Mouse (Mus musculus) frontal cortex, adult (tissue): Measurements from ENCODE around the gene Anapc7.
"Not testable (repeated sequence)": the region's sequence is repeated elsewhere in the genome, so short reads cannot be mapped to it uniquely, and the experiment has no call there.

Source experiments
- ATAC-seq: cut with Nextera tagmentation; 2 replicates; pipeline ENCODE4 v1.9.2; 2017; ENCODE audit warnings: mild to moderate bottlenecking, moderate library complexity, mixed read lengths; ENCODE audit not compliant: low TSS enrichment

The Anapc7 gene

DNA sequence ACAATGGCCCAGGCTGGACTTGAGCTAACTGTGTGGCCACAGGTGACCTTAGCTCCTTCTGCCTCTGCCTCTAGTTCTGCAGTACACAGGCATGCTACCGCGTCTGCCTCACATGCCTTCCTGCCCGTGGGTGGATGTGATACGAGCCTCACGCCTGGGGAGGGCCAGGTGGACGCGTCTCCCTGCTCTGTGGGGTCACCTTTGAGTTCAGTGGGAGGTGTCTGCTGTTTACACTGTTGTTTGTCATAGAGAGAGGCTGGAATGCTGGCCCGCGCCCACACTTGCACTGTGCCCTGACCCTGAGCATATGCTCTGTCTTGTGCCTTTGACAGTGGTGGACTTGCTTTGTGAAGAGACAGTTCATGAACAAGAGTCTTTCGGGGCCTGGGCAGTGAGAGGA lies 16.0 kb upstream of the Anapc7 start:
- no peak for ATAC-seq

DNA sequence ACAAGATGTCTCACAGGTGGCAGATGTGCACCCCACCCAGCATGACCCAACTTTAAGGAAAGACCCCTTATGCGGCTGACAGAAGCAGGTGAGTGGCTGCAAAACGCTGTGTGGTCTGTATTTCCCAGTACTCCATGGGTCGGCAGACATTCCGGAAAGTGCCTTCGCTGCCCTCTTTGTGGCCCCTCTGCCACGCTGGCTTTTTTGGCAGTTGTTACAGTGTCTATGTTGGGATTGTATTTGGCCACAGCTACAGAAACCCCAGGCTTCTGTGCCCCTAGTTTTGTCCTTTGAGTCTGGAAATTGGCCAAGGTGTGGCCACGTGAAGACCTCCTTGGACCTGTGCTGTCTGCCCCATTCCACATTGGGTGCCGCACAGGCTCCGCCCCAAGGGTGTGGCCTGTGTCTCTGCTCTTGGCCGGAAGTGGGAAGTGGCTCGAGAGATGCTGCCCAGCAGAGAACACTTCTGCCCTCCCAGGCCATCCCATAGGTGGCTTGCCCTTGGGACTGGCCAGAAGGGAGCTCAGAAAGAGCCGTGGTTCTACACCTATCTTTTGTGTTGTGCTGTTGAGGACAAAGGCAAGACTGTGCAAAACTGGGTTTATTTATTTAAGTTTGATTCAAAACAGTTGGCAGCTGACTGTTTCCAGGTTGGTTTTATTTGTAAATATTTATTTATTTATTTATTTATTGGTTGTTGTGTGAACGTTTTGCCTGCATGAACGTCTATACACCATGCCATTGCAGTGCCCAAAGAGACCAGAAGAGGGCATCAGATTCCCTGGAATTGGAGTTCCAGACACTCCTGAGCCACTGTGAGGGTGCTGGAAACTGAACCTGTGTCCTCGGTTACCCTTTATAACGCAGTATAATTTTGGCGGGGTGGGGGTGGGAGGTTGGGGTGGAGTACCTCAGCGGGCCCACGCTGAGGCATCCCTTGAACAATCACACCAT lies 11.5 kb upstream of the Anapc7 start:
- ATAC-seq: no peak

DNA sequence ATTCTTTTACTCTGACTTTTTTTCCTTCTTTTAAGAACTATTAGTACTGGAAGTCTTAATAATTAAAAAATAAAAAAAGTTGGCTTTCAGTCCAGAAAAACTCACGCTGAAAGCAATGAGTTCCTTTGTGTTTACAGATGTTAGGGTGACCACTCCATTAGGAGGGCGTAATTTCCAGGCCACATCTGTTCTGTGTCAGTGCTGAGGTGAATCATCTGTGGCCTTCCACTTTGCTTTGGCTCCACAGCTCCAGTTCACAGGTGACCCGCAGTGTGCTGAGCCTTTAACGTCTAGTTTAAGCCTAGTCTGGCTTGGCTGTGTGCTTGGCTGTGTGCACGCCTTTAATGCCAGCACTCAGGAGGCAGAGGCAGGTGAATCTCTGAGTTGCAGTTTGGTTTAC lies 9.6 kb upstream of the Anapc7 start:
- ATAC-seq: no peak

DNA sequence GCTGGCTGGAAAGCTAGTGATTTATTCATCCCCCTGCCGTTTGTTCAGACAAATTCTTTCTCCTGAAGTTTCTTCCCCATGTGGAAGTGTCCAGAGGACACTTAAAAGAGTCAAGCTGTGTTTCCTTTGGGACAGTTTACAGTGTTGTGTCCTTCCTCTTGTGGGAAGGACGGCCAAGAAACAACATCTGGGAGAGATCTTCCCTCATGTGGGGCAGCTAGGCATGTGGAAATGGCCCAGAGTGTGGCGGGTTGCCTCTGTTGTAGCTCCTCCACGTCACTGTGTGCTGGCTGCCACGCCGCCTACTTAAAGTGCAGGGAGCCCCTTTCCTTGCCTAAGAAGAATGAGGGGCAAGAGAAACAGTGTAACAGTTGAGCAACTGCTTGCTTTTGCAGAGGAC lies 8.7 kb upstream of the Anapc7 start:
- ATAC-seq: no peak

DNA sequence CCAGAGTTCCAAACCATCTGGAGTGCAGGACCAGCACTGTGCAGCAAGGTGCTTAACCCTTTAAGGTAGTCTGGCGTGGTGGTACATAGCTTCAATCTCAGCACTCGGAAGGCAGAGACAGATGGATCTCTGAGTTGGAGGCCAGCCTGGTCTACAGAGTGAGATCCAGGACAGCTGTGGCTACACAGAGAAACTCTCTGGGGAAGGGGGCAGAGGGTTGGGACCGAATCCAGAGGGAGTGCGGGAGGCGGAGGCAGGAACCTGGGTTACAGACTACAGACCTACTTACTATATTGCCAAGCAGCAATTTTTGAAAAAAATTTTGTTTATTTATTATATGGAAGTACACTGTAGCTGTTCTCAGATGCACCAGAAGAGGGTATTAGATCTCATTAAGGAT lies 7.1 kb upstream of the Anapc7 start:
- ATAC-seq: no peak

DNA sequence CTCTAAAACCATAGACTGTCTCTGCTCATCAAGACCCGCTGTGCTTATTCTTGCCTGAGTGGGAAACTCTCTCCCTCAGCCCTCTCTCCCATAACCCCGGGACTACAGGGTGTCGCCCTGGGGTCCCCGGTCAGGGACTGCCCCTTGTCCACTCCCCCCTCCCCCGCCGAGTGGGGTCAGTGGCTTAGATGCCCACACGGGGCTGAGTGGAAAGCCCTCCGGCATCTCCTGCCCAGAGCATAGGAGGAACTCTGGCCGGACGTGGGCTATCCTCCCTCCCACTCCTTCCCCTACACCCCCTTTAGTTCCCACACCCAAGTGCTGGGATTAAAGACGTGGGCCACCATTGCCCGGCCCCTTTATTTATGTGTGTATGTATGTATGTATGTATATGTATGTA lies 6.0 kb upstream of the Anapc7 start:
- no peak for ATAC-seq

DNA sequence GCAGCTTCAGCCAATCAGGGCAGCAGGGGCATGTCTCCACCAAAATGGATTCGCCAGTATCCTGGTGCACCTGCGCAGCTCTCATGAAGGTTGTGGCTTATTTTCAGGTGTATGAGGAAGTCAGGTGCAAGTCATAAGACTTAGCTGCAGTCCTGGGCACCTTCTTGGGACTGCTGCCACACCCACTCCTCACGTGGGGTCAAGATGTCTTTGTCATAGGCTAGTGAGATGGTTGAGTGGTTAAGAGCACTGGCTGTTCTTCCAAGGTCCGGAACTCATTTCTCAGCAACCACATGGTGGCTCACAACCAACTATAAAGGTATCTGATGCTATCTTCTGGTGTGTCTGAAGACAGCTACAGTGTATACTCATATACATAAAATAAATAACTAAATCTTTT lies 817 bp upstream of the Anapc7 start:
- not testable (repeated sequence) for ATAC-seq

DNA sequence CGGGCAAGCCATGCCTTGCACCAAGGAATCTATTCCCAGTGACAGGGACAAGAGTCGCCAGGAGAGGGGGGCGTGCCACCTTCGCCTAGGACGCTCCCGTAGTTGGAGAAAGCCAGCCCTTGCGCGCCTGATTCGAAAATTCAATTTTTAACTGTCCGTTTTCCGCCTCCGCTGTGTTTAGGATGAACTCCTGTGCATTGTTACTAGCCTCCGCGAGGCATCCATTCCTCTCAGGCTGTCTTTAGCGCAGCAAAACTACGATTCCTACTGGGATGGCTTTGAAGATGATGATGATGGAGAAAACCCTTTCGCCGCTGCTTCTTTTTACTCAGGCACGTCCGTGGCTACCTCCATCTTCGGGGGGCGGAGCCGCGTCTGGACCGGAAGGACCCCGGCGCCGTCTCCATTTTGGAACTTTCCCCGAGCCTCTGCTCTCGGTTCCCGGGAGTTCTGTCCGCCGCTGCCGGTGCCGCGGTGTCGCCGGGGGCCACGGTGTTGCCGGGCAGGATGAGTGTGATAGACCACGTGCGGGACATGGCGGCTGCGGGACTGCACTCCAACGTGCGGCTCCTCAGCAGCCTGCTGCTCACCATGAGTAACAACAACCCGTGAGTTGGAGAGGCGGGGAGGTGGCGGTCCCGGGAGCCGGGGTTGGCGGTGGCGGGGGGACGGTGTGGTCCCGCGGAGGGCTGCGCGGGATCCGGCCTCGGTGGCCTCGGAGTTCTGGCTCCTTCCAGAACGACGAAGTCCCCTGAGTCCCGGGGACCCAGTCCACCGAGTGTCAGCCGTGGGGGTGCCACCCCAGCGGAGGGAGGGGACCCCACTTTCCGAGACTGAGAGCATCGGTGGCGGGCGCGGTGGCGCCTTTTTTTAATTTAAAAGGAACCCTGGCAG lies 825 bp downstream of the Anapc7 start:
- ATAC-seq: peak; percentile 95

DNA sequence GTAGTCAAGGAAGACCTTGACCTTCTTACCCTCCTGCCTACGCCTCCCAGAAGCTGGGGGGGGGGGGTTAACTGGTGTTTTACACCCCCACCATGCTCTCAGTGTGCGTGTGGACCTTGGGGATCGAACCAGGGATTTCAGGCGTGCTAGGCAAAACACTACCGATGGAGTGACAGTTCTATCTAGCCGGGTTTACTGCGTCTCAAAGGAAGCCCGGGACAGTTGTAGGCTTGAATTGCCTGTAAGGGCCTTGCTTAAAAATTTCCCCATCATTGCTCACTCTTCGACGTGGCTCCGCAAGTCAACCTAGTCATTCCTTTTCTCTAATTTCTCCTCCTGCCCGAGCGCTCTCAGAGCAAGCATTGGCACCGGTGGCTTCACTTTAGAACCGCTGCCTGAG lies 1.6 kb downstream of the Anapc7 start:
- ATAC-seq: no peak

DNA sequence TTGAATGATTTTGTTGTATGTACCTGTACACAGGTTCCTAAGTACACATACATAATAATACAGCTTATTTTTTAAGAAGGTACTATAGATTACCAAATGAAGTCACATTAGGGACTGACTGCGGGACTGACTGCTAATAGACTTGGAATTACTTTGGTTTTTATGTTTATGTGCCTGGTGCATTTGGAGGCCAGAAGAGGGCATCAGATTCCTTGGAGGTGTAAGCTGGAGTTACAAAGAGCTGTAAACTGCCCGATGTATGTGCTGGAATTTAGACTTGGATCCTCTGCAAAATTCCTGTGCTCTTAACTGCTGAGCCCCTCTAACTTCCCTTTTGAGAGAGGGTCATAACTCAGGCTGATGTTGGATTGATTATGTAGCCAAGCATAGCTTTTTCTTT lies 4.1 kb downstream of the Anapc7 start:
- ATAC-seq: no peak

DNA sequence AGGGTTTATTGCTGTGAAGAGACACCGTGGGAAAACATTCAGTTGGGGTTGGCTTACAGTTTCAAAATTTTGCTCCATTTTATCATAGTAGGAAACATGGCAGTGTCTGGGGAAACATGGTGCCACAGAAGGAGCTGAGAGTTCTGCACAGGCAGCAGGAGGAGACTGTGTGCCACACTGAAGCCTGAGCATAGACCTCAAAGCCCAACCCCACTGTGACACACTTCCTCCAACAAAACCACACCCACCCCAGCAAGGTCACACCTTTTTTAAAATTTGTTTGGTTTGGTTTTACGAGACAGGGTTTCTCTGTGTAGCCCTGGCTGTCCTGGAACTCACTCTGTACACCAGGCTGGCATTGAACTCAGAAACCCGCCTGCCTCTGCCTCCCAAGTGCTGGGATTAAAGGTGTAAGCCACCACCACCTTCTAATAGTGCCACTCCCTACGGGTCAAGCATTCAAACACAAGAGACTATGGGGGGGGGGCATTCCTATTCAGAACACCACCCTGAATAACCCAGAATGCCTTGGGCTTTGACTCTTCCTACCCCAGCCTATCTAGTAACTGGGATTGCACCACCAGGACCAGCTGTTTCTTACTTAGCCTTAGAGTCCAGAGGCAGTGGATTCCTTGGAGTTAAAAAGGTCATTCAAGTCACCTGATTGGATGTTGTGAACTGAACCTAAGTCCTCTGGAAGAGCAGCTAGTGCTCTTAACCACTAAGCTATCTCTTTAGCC lies 8.7 kb downstream of the Anapc7 start:
- ATAC-seq: no peak

DNA sequence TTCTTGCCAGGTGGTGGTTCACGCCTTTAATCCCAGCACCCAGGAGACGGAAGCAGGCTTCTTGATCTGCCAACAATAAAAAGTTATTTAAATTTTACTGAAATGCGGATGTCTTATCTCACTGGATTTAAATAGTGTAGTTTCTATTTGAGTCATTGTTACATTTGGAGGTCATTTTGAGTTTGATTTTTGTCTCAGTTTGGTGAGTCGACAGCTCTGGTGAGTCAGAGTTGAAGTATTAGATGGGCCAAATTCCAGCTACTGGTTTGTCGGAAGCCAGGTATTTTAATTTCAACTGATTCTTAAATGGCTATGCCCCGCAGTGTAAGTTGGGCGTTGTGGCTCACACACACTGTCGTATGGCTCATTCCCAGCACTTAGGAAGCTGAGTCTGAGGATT lies 9.7 kb downstream of the Anapc7 start:
- ATAC-seq: no peak

DNA sequence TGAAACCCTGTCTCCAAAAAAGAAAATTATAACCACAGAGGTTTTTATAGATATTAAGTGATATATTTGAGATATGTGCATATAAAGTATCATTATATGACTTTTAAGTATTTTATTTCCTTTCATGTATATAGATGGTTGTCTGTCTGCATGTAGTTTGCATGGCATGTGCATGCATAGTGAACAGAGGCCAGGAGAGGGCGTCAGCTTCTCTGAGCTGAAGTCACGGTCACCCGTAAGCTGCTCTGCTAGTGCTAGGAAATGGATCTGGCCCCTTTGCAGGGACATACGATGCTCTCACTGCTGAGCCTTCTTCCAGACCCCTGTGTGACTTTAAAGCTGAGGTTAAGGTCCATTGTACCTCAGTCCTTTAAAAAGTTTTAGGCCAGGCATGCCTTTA lies 13.0 kb downstream of the Anapc7 start:
- no peak for ATAC-seq

DNA sequence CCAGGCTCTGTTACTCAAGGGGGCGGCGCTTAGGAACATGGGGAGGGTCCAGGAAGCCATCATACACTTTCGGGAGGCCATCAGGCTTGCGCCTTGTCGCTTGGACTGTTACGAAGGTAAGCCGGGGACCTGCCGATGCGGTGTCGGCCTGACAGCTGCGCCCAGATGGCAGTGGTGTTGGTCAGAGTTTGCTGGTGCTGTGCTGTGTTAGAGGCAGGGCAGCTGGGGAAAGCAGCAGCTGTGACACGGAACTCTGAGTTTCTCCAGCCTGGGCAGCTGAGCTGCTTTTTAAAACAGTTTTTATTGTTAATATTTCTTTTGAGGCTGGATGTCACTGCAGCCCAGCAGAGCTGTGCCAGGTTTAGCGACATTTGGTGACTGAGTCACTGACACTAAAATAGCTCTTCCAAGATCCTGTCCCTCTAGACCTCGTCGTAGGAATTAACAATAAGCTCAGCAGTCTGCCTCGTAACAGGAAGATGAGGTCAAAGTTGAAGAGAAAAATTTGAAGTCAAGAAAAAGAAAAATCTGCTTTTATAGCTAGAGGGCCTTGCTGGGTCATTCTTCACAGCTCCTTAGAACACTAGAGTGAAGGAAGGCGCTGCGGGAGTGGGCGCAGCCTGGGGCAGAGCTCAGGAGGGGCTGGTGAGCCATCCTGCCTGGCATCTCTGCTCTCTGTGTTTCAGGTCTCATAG lies 18.1 kb downstream of the Anapc7 start:
- no peak for ATAC-seq

DNA sequence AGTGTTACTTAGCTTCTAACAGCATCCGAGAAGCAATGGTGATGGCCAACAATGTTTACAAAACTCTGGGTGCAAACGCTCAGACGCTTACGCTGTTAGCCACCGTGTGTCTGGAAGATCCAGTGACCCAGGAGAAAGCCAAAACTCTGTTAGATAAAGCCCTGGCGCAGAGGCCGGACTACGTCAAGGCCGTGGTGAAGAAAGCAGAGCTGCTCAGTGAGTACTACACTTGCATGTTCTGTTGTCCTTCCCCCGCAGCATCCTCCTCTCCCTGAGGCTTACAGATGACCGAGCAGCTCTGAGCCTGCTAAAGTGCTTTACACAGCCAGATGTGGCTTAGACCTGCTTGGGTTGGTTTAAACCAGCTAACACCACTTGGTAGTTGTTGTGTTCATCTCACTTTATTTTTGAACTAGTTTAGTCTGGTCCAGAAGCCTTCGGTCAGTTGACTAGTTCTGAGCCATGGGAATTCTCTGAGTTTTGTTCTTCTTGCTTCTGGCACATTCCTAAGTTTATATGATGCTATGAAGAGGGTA lies 18.7 kb downstream of the Anapc7 start:
- ATAC-seq: no peak

DNA sequence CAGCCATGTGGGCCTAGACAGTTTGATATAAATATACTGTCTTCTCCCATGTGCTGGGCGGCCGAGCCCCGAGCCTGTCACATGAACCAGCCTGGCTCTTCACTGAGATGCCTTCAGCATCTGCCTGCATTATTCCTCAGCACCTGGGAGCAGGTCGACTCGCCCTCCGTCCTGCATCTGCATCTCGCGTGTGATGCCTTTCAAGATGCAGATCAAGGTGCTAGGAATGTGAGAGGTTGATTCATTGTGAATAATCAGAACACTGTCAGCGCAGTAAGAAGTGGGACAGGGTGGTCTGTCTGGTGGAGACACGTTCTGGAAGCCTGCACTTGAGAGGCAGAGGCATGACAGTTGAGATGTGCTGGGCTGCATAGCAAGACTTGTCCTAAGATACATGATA lies 23.0 kb downstream of the Anapc7 start:
- ATAC-seq: no peak

DNA sequence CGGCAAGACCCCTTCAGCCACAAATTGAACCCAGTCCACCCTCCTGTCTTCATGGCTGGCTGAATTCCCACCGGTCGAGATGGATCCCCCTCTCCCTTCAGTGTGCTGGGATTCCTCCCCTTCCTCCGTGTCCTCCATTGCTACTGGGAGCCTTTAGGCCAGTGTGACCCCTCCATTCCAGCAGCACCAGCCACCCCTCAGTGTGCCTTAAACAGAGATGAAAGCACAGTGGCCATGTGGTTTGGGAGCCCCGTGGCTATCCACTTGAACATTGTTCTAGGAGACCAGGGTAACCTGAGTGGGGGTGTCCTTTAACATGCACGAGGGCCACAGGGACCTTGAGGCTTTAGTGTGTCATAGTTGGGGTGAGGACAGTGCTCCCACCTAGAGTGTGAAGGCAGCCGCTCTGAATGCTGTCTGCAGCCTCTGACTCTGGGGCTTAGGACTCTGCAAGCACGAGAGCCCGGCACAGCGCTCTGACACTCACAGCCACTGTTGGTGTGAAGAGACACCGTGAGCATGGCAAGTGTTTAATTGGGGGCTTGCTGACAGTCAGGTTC lies 23.6 kb downstream of the Anapc7 start:
- ATAC-seq: no peak

DNA sequence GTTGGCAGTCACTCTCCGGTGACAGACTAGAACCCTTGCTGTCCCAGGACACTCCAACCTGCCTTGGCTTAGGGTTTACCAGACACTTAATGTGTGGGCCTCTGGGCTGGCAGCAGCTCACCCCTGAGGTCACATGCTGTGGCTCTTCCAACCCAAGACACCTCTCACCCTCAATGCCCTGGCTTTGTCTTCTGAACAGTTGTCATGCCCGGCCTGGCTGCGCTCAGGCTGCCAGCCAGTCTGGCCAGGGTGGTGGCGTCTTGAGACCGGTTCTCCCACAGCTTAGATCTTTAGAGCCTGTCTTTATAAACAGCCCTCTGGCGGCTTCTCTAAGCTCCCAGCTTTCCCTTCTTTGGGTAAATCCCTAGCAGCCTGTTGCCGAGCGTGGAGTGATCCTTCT lies 26.4 kb downstream of the Anapc7 start:
- ATAC-seq: no peak

DNA sequence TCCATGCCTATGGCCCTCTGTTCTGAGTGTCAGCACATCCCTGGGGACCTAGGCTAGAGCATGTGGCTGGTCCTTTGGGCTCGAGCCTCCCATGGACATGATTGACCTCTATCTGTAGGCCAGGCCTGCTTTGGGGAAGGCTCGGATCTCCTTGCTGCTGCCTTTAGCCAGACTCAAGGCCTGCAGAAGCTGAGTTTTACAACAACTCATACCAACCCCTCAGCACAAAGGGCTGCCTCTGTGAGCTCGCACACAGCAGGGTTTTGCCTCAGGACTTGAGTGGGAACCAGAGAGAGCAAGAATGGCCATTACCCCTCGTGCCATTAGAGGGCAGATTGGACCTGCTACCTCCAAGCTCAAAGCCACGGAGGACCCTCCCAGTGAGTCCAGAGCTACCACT lies 27.4 kb downstream of the Anapc7 start:
- no peak for ATAC-seq

DNA sequence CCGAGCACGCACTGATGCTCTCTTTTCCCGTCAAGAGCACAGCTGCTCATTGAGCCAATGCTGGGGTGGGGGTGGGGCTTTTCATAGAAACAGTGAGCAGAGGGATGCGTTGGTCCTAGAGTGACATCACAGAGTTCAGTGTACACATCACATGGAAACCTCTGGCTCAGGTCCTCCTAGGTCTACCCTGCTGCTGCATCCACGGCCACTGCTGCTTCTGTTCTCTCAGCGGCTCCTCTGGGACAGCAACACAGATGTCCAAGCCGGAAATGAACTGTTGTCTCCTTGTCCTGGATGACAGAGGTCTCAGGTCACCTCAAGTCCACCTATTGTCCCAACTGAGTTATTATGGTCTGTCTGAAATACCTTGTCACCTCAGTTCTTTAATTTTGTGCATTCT lies 28.5 kb downstream of the Anapc7 start:
- no peak for ATAC-seq

DNA sequence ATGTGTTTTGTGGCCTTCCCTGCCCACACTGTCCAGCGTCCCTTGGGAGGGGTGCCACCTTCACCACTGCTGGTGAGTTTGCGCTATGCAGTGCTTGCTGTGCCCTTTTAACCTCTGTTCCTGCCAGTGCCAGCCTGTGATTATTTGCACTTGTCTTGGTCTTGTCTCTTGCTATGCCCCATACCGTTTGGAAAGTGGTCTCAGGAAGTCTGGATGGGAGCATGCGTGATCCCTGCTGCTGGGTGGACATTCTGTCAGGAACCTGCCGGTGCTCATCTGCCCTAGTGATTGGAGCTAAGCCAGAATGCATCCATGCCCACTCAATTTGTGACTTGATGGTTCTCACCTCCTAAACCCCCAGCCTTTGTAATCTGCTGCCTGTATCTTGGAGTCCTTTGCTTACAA lies 29.4 kb downstream of the Anapc7 start:
- no peak for ATAC-seq
